Mouse (Mus musculus) hindbrain, embryonic 14.5 days (tissue): ENCODE results near the gene Mxi1. TPM values are rescaled to one million over a fixed set of nuclear protein-coding genes. Genes with fewer than 3 reads are reported as not detected.

Source experiments
- ATAC-seq: fragments of 200-750 bp; cut with Nextera tagmentation; 2 replicates; pipeline ENCODE4 v1.8.0; 2017; ENCODE audit warnings: moderate number of reproducible peaks, mild to moderate bottlenecking, moderate TSS enrichment, moderate library complexity; ENCODE audit not compliant: low FRiP score
- DNase-seq: peaks from one replicate; pipeline ENCODE4 v3.0.0-alpha.2; 2015; ENCODE audit warnings: low spot score
- H3K27ac ChIP-seq: fragments of 300-500 bp; sonication (generic); 2 replicates; pipeline ENCODE4 v1.5.1; 2014; ENCODE audit warnings: mild to moderate bottlenecking, moderate library complexity
- H3K27me3 ChIP-seq: fragments of 300-500 bp; sonication (generic); 2 replicates; pipeline ENCODE4 v1.6.1; 2014; ENCODE audit warnings: mild to moderate bottlenecking, low read length, mixed read lengths; ENCODE audit not compliant: control insufficient read depth, insufficient read depth
- H3K36me3 ChIP-seq: fragments of 300-500 bp; sonication (generic); replicated peaks from 2 replicates; pipeline ENCODE4 v1.6.1; 2014; ENCODE audit not compliant: control insufficient read depth, insufficient read depth
- H3K4me1 ChIP-seq: fragments of 300-500 bp; sonication (generic); replicated peaks from 2 replicates; pipeline ENCODE4 v1.6.1; 2014; ENCODE audit warnings: antibody characterized with exemption, low read length, mixed read lengths; ENCODE audit not compliant: control insufficient read depth, insufficient read depth
- H3K4me2 ChIP-seq: fragments of 300-500 bp; sonication (generic); replicated peaks from 2 replicates; pipeline ENCODE4 v1.6.1; 2014; ENCODE audit warnings: mild to moderate bottlenecking, moderate library complexity
- H3K4me3 ChIP-seq: fragments of 300-500 bp; sonication (generic); replicated peaks from 2 replicates; pipeline ENCODE4 v1.5.1; 2014; ENCODE audit warnings: mild to moderate bottlenecking, low read length
- H3K9ac ChIP-seq: fragments of 300-500 bp; sonication (generic); 2 replicates; pipeline ENCODE4 v1.6.1; 2014
- H3K9me3 ChIP-seq: fragments of 300-500 bp; sonication (generic); 2 replicates; pipeline ENCODE4 v1.6.1; 2016; ENCODE audit warnings: low read length; ENCODE audit not compliant: control insufficient read depth
- WGBS: fragments of 180-500 bp; shearing (Covaris S2); extraction: QIAGEN DNeasy Blood & Tissue Kit; methylation state at CpG from one replicate; pipeline ENCODE4 v1.1.7; 2014; 5-methylcytosine and 5-hydroxymethylcytosine counted together
- polyA plus RNA-seq: library from polyadenylated mRNA; unstranded; fragments of >200 nt; fragmentation: Nextera tagmentation; extraction: Ambion mirVana; gene quantifications from 2 replicates; pipeline ENCODE4 v1.2.1, GENCODE M21; 2014

The Mxi1 gene
- 50.4 and 51.1 TPM in 2 replicates for polyA plus RNA-seq

GRCm38 (mm10) chr19:53310348-53310747 lies at the start of gene Mxi1:
TSS of gene Mxi1 (plus strand) at chr19:53310518.
- 0% methylated on average over 38 of the region's 38 CpGs for WGBS
- DNase-seq (peak; percentile 78), ATAC-seq (peak; percentile 66)
- Histone ChIP-seq H3K4me3 (peak within 1 kb of the TSS; percentile 66), H3K27ac (peak within 1 kb of the TSS; percentile 99), H3K36me3 (no peaks in the 10 kb centered on the region), H3K9me3 (no peaks in the 10 kb centered on the region), H3K4me2 (peak within 1 kb of the TSS; percentile 83), H3K27me3 (no peaks in the 10 kb centered on the region), H3K4me1 (peaks cover 16% of the 10 kb centered on the region), H3K9ac (peak within 1 kb of the TSS; percentile 89)

GRCm38 (mm10) chr19:53260828-53261227 lies 49.5 kb upstream of the Mxi1 start:
- 90% methylated on average over 4 of the region's 4 CpGs for WGBS
- no peaks in the 10 kb centered on the region for H3K36me3 ChIP-seq
- no peaks in the 10 kb centered on the region for H3K27me3 ChIP-seq
- no peak overlapping the region for H3K27ac ChIP-seq
- H3K4me3 ChIP-seq = no peak overlapping the region
- no peaks in the 10 kb centered on the region for H3K9me3 ChIP-seq
- H3K4me2 ChIP-seq = no peak overlapping the region
- ATAC-seq = no peak
- 0 out of 2 replicates have a peak, but pooled peaks cover 5% of the 10 kb centered on the region for H3K4me1 ChIP-seq
- H3K9ac ChIP-seq = no peak overlapping the region
- DNase-seq = no peak

- 81% methylated on average over 7 of the region's 7 CpGs for WGBS
- ATAC-seq (no peak), DNase-seq (no peak)
- no peak overlapping the region for H3K4me2 ChIP-seq
- H3K9me3 ChIP-seq = no peaks in the 10 kb centered on the region
- H3K36me3 ChIP-seq = no peaks in the 10 kb centered on the region
- H3K4me3 ChIP-seq = no peak overlapping the region
- no peak overlapping the region for H3K9ac ChIP-seq
- 0 out of 2 replicates have a peak, but pooled peaks cover 5% of the 10 kb centered on the region for H3K4me1 ChIP-seq
- H3K27ac ChIP-seq = no peak overlapping the region
- H3K27me3 ChIP-seq = no peaks in the 10 kb centered on the region
Observed at GRCm38 (mm10) chr19:53262061-53262460, 48.3 kb upstream of the Mxi1 start.

GRCm38 (mm10) chr19:53263859-53264733 lies 46.2 kb upstream of the Mxi1 start:
- DNase-seq (no peak), ATAC-seq (no peak)
- 0 out of 2 replicates have a peak, but pooled peaks cover 5% of the 10 kb centered on the region for H3K4me1 ChIP-seq
- WGBS = 32% methylated on average over 22 of the region's 23 CpGs
- peak overlapping the region; percentile 19; the same call in 1 of the 2 replicates for H3K4me2 ChIP-seq
- H3K36me3 ChIP-seq = no peaks in the 10 kb centered on the region
- H3K4me3 ChIP-seq = no peak overlapping the region
- no peak overlapping the region for H3K27ac ChIP-seq
- H3K27me3 ChIP-seq = no peaks in the 10 kb centered on the region
- H3K9ac ChIP-seq = no peak overlapping the region
- H3K9me3 ChIP-seq = no peaks in the 10 kb centered on the region

GRCm38 (mm10) chr19:53264821-53265727 lies 45.2 kb upstream of the Mxi1 start:
- no peaks in the 10 kb centered on the region for H3K9me3 ChIP-seq
- H3K27ac ChIP-seq = no peak overlapping the region
- ATAC-seq = peak; percentile 69; the same call in 1 of the 2 replicates
- WGBS = 51% methylated on average over 12 of the region's 12 CpGs
- H3K36me3 ChIP-seq = no peaks in the 10 kb centered on the region
- H3K27me3 ChIP-seq = no peaks in the 10 kb centered on the region
- 0 out of 2 replicates have a peak, but pooled peaks cover 5% of the 10 kb centered on the region for H3K4me1 ChIP-seq
- H3K4me3 ChIP-seq = no peak overlapping the region
- no peak overlapping the region for H3K4me2 ChIP-seq
- peak; percentile 34 for DNase-seq
- H3K9ac ChIP-seq = no peak overlapping the region

GRCm38 (mm10) chr19:53267305-53267704 lies 43.0 kb upstream of the Mxi1 start:
- no peak overlapping the region for H3K4me2 ChIP-seq
- H3K27me3 ChIP-seq = no peaks in the 10 kb centered on the region
- 0 out of 2 replicates have a peak, but pooled peaks cover 5% of the 10 kb centered on the region for H3K4me1 ChIP-seq
- no peak overlapping the region for H3K4me3 ChIP-seq
- H3K27ac ChIP-seq = no peak overlapping the region
- no peaks in the 10 kb centered on the region for H3K9me3 ChIP-seq
- no peak overlapping the region for H3K9ac ChIP-seq
- no peaks in the 10 kb centered on the region for H3K36me3 ChIP-seq
- no peak for ATAC-seq
- DNase-seq = no peak
- WGBS = 95% methylated on average over 9 of the region's 9 CpGs

- H3K9ac ChIP-seq = no peak overlapping the region
- no peaks in the 10 kb centered on the region for H3K4me1 ChIP-seq
- H3K4me3 ChIP-seq = no peak overlapping the region
- H3K36me3 ChIP-seq = no peaks in the 10 kb centered on the region
- no peak overlapping the region for H3K4me2 ChIP-seq
- H3K27ac ChIP-seq = no peak overlapping the region
- 88% methylated on average over 17 of the region's 17 CpGs for WGBS
- ATAC-seq (no peak), DNase-seq (no peak)
- H3K9me3 ChIP-seq = no peaks in the 10 kb centered on the region
- no peaks in the 10 kb centered on the region for H3K27me3 ChIP-seq
Observed at GRCm38 (mm10) chr19:53273055-53273722, 37.1 kb upstream of the Mxi1 start.

GRCm38 (mm10) chr19:53273781-53274428 lies 36.4 kb upstream of the Mxi1 start:
- no peaks in the 10 kb centered on the region for H3K4me1 ChIP-seq
- ATAC-seq (no peak), DNase-seq (no peak)
- H3K4me2 ChIP-seq = no peak overlapping the region
- no peak overlapping the region for H3K27ac ChIP-seq
- H3K4me3 ChIP-seq = no peak overlapping the region
- no peaks in the 10 kb centered on the region for H3K27me3 ChIP-seq
- no peaks in the 10 kb centered on the region for H3K36me3 ChIP-seq
- H3K9ac ChIP-seq = no peak overlapping the region
- 90% methylated on average over 23 of the region's 23 CpGs for WGBS
- H3K9me3 ChIP-seq = no peaks in the 10 kb centered on the region
